23 mouse cellular contexts compared by ENCODE assay signal in genomic region chr17:46022427-46022826, GRCm38 (mm10). TPM values are rescaled to one million over a fixed set of nuclear protein-coding genes. Genes with fewer than 3 reads are reported as not detected.
DNase-seq lines count a peak whose midpoint lies in the region; ATAC-seq and TF ChIP-seq lines count a peak whose summit lies in the region.
"Had no signal": no experiment of that assay in that cellular context is flagged by ENCODE, and none has a peak within 500 bp of the region (broad histone marks: within the 10 kb centered on the region; RNA-seq: fewer than 3 reads in every experiment).

No protein-coding gene starts in this region.

- no peak for ATAC-seq in intestine, postnatal 0 days
- no peak for ATAC-seq in intestine, embryonic 15.5 days
- 0 out of 2 replicates have a peak, but pooled peaks have one; percentile 18 for ATAC-seq in neutrophil, adult 5-6 weeks (ENCODE audit: extremely low read depth, insufficient number of reproducible peaks, low FRiP score, poor library complexity, severe bottlenecking)
- no peak for ATAC-seq in stomach, postnatal 0 days (ENCODE audit: low FRiP score, low TSS enrichment)
- ATAC-seq: activated CD4-positive, CD25-positive, alpha-beta regulatory T cell, adult 4 months; forebrain, embryonic 14.5 days; forebrain, postnatal 0 days; hindbrain, postnatal 0 days; inflammation-experienced regulatory T-cells, adult 6 months had no signal

- no peak for TF ChIP-seq CTCF in gastrocnemius, adult 2 months (IDR thresholded peaks at IDR 0.05)
- no peak for TF ChIP-seq CTCF in intestine, postnatal 0 days (IDR thresholded peaks at IDR 0.05; ENCODE audit: low read depth)
- TF ChIP-seq CTCF in stomach, postnatal 0 days (IDR thresholded peaks at IDR 0.05; ENCODE audit: low read depth): no peak

- intact Hi-C loops in gastrocnemius, adult 2 months (cut with DNase I): no loop called here

- H3K4me2 ChIP-seq in intestine, postnatal 0 days (replicated peaks; ENCODE audit: low read depth): no peak overlapping the region
- H3K4me2 ChIP-seq in intestine, embryonic 15.5 days (replicated peaks): no peak overlapping the region
- H3K4me2 ChIP-seq in stomach, postnatal 0 days (replicated peaks; ENCODE audit: low read depth): no peak overlapping the region
- H3K4me2 ChIP-seq: embryonic facial prominence, embryonic 12.5 days; embryonic facial prominence, embryonic 15.5 days; heart, embryonic 13.5 days; hindbrain, embryonic 13.5 days had no signal

- DNase-seq in gastrocnemius, adult 2 months: no peak
- no peak for DNase-seq in gastrocnemius, postnatal 10 days
- no peak for DNase-seq in stomach, postnatal 0 days (ENCODE audit: low spot score)
- DNase-seq in lung, postnatal 4 days: no peak
- DNase-seq: adrenal gland, adult 8-10 months; adrenal gland, postnatal 25 days; gastrocnemius, postnatal 36 days; heart, postnatal 36 days had no signal

- H3K4me3 ChIP-seq in gastrocnemius, adult 2 months: no peak overlapping the region
- H3K4me3 ChIP-seq in intestine, postnatal 0 days (ENCODE audit: low read depth, low read length): no peak overlapping the region
- no peak overlapping the region for H3K4me3 ChIP-seq in intestine, embryonic 15.5 days (replicated peaks)
- H3K4me3 ChIP-seq in brown adipose tissue, adult 24 weeks (ENCODE audit: insufficient read depth, low read depth, low read length): no peak overlapping the region
- H3K4me3 ChIP-seq in stomach, postnatal 0 days (ENCODE audit: low read depth, low read length): no peak overlapping the region
- H3K4me3 ChIP-seq: embryonic facial prominence, embryonic 12.5 days; embryonic facial prominence, embryonic 15.5 days; heart, embryonic 10.5 days; heart, embryonic 13.5 days; hindbrain, embryonic 10.5 days; hindbrain, embryonic 13.5 days had no signal

- WGBS in intestine, postnatal 0 days: 80% methylated on average over 4 of the region's 4 CpGs
- 83% methylated on average over 4 of the region's 4 CpGs for WGBS in intestine, embryonic 15.5 days
- 85% methylated on average over 4 of the region's 4 CpGs for WGBS in stomach, postnatal 0 days

- peaks cover 90% of the 10 kb centered on the region for H3K36me3 ChIP-seq in intestine, postnatal 0 days (ENCODE audit: control insufficient read depth, insufficient read depth)
- H3K36me3 ChIP-seq in intestine, embryonic 15.5 days: peaks cover 56% of the 10 kb centered on the region
- peaks cover 46% of the 10 kb centered on the region for H3K36me3 ChIP-seq in stomach, postnatal 0 days (ENCODE audit: control insufficient read depth, insufficient read depth, low read length)

- H3K9me3 ChIP-seq in intestine, postnatal 0 days (ENCODE audit: control insufficient read depth): no peaks in the 10 kb centered on the region
- H3K9me3 ChIP-seq in intestine, embryonic 15.5 days: no peaks in the 10 kb centered on the region
- no peaks in the 10 kb centered on the region for H3K9me3 ChIP-seq in stomach, postnatal 0 days (ENCODE audit: control insufficient read depth, low read length)
- H3K9me3 ChIP-seq: embryonic facial prominence, embryonic 12.5 days; embryonic facial prominence, embryonic 15.5 days; heart, embryonic 10.5 days; heart, embryonic 13.5 days; hindbrain, embryonic 10.5 days; hindbrain, embryonic 13.5 days had no signal

- H3K4me1 ChIP-seq in intestine, postnatal 0 days (replicated peaks; ENCODE audit: control insufficient read depth, insufficient read depth, low read length): peaks cover 3% of the 10 kb centered on the region; the same call in 1 of the 2 replicates
- H3K4me1 ChIP-seq in intestine, embryonic 15.5 days (replicated peaks): peaks cover 16% of the 10 kb centered on the region
- no peaks in the 10 kb centered on the region; the same call in none of the 2 replicates for H3K4me1 ChIP-seq in brown adipose tissue, adult 24 weeks (ENCODE audit: control insufficient read depth, insufficient read depth, insufficient read length, low read length)
- peaks cover 9% of the 10 kb centered on the region for H3K4me1 ChIP-seq in stomach, postnatal 0 days (replicated peaks; ENCODE audit: control insufficient read depth, insufficient read depth)

- peak overlapping the region; percentile 38; the same call in 1 of the 2 replicates for H3K27ac ChIP-seq in gastrocnemius, adult 2 months
- peak overlapping the region; percentile 21; the same call in 1 of the 2 replicates for H3K27ac ChIP-seq in intestine, postnatal 0 days (ENCODE audit: low read depth, low read length)
- H3K27ac ChIP-seq in intestine, embryonic 15.5 days: no peak overlapping the region
- peak overlapping the region; percentile 55 for H3K27ac ChIP-seq in brown adipose tissue, adult 24 weeks (replicated peaks; ENCODE audit: low read depth, low read length)
- no peak overlapping the region for H3K27ac ChIP-seq in stomach, postnatal 0 days (replicated peaks)
- H3K27ac ChIP-seq: embryonic facial prominence, embryonic 12.5 days; embryonic facial prominence, embryonic 15.5 days; heart, embryonic 13.5 days; hindbrain, embryonic 10.5 days; hindbrain, embryonic 13.5 days; hindbrain, postnatal 0 days had no signal

- H3K9ac ChIP-seq in intestine, postnatal 0 days (ENCODE audit: low read depth, low read length): 0 out of 2 replicates have a peak overlapping the region, but pooled peaks have one; percentile 7
- no peak overlapping the region for H3K9ac ChIP-seq in intestine, embryonic 15.5 days
- no peak overlapping the region for H3K9ac ChIP-seq in stomach, postnatal 0 days (ENCODE audit: low read length)
- H3K9ac ChIP-seq: embryonic facial prominence, embryonic 12.5 days; embryonic facial prominence, embryonic 15.5 days; forebrain, postnatal 0 days; hindbrain, embryonic 13.5 days had no signal

- no peaks in the 10 kb centered on the region for H3K27me3 ChIP-seq in intestine, postnatal 0 days (replicated peaks; ENCODE audit: control insufficient read depth, insufficient read depth, low read length)
- H3K27me3 ChIP-seq in intestine, embryonic 15.5 days (replicated peaks): no peaks in the 10 kb centered on the region
- H3K27me3 ChIP-seq in stomach, postnatal 0 days (ENCODE audit: control insufficient read depth, insufficient read depth, low read length): no peaks in the 10 kb centered on the region
- H3K27me3 ChIP-seq: embryonic facial prominence, embryonic 12.5 days; embryonic facial prominence, embryonic 15.5 days; heart, embryonic 13.5 days; hindbrain, embryonic 13.5 days had no signal

- no peak for TF ChIP-seq EP300 in stomach, postnatal 0 days (optimal IDR thresholded peaks at IDR 0.05)

RNA-seq across cellular contexts. Expression of gene Vegfa, which starts 9.7 kb away (rescaled TPM):
- total RNA-seq in gastrocnemius, adult 2 months (2021): 100 to 1,000 TPM; 135 to 219 TPM
- total RNA-seq in gastrocnemius, postnatal 10 days (2021): 100 to 1,000 TPM in 1 of 2 experiments, 10 to 100 TPM in 1; 73.8 to 125 TPM
- polyA plus RNA-seq in intestine, postnatal 0 days (2015; fragmentation: Nextera tagmentation; extraction: Ambion mirVana): 5.9 and 8.2 TPM in 2 replicates
- polyA plus RNA-seq in intestine, embryonic 15.5 days (2015; fragmentation: Nextera tagmentation; extraction: Ambion mirVana): 3.6 and 4.7 TPM in 2 replicates
- 189 and 214 TPM in 2 replicates for polyA plus RNA-seq in brown adipose tissue, adult 24 weeks (2012; ENCODE audit: insufficient read depth, insufficient read length, missing spikeins)
- total RNA-seq in neutrophil, adult 5-6 weeks (2017): 19.5 and 23.0 TPM in 2 replicates
- polyA plus RNA-seq in stomach, postnatal 0 days (2015; fragmentation: Nextera tagmentation; extraction: Ambion mirVana): 2.4 and 3.1 TPM in 2 replicates
- polyA plus RNA-seq: activated CD4-positive, CD25-positive, alpha-beta regulatory T cell, adult 4 months; inflammation-experienced regulatory T-cells, adult 6 months had no signal

Comparison
In these comparisons a context has a peak if more than half of its experiments do, and no peak if none do; other contexts are left out.
1. H3K27ac ChIP-seq: peak in gastrocnemius, adult 2 months (single experiment), intestine, postnatal 0 days (single experiment) and brown adipose tissue, adult 24 weeks (single experiment); none in intestine, embryonic 15.5 days (single experiment) and stomach, postnatal 0 days (single experiment).
2. RNA of gene Vegfa, which starts 9.7 kb away (polyA plus RNA-seq): 189 to 214 TPM in brown adipose tissue, adult 24 weeks; 5.9 to 8.2 TPM in intestine, postnatal 0 days, 3.6 to 4.7 TPM in intestine, embryonic 15.5 days and 2.4 to 3.1 TPM in stomach, postnatal 0 days; every median in the first group is over 10 times any median in the second.